Mouse (Mus musculus) embryonic facial prominence, embryonic 12.5 days (tissue): Measurements from ENCODE around the gene Ski. TPM values are rescaled to one million over a fixed set of nuclear protein-coding genes. Genes with fewer than 3 reads are reported as not detected.

Experiments used
- ATAC-seq: fragments of 200-750 bp; cut with Nextera tagmentation; 2 replicates; pipeline ENCODE4 v1.8.0; 2017; ENCODE audit not compliant: insufficient number of reproducible peaks, insufficient read depth, low FRiP score, low TSS enrichment
- H3K27ac ChIP-seq: fragments of 300-500 bp; sonication (generic); 2 replicates; pipeline ENCODE4 v1.5.1; 2016; ENCODE audit warnings: mild to moderate bottlenecking
- H3K27me3 ChIP-seq: fragments of 300-500 bp; sonication (generic); 2 replicates; pipeline ENCODE4 v1.6.1; 2016; ENCODE audit warnings: mild to moderate bottlenecking, moderate library complexity
- H3K36me3 ChIP-seq: fragments of 300-500 bp; sonication (generic); 2 replicates; pipeline ENCODE4 v1.6.1; 2016; ENCODE audit warnings: mild to moderate bottlenecking
- H3K4me1 ChIP-seq: fragments of 300-500 bp; sonication (generic); 2 replicates; pipeline ENCODE4 v1.6.1; 2016
- H3K4me2 ChIP-seq: fragments of 300-500 bp; sonication (generic); replicated peaks from 2 replicates; pipeline ENCODE4 v1.6.1; 2016; ENCODE audit warnings: mild to moderate bottlenecking, moderate library complexity
- H3K4me3 ChIP-seq: fragments of 300-500 bp; sonication (generic); 2 replicates; pipeline ENCODE4 v1.5.1; 2016; ENCODE audit warnings: mild to moderate bottlenecking
- H3K9ac ChIP-seq: fragments of 300-500 bp; sonication (generic); 2 replicates; pipeline ENCODE4 v1.6.1; 2016; ENCODE audit warnings: mild to moderate bottlenecking, moderate library complexity
- H3K9me3 ChIP-seq: fragments of 300-500 bp; sonication (generic); 2 replicates; pipeline ENCODE4 v1.6.1; 2016; ENCODE audit warnings: mild to moderate bottlenecking, moderate library complexity
- WGBS: fragments of 180-500 bp; shearing (Covaris S2); methylation state at CpG from one replicate; pipeline ENCODE4 v1.1.7; 2016; 5-methylcytosine and 5-hydroxymethylcytosine counted together
- polyA plus RNA-seq: library from polyadenylated mRNA; unstranded; fragments of >200 nt; fragmentation: Nextera tagmentation; extraction: Ambion mirVana; gene quantifications from 2 replicates; pipeline ENCODE4 v1.2.1, GENCODE M21; 2016

Ski gene
- polyA plus RNA-seq, 1 experiment from 2014 or later = 17.7 TPM

DNA sequence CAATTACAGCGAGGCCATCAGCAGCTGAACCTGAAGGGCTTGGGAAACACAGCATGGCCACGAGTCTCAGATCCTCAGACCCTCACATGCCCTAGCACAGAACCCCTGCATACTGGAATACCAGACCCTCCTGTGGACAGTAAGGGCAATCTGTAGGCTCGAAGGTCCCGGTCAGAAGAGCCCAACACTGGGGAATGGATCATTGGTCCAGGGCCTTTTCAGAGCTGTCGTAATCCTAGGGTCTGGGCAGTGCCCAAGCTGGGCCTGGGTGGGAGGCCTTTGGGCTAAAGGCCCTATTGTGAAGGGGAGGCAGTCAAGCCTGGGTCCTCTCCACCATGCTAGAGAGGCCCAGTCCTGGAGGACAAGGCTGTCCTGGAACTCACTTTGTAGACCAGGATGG is 79.6 kb downstream of the Ski start:
- ATAC-seq = no peak

DNA sequence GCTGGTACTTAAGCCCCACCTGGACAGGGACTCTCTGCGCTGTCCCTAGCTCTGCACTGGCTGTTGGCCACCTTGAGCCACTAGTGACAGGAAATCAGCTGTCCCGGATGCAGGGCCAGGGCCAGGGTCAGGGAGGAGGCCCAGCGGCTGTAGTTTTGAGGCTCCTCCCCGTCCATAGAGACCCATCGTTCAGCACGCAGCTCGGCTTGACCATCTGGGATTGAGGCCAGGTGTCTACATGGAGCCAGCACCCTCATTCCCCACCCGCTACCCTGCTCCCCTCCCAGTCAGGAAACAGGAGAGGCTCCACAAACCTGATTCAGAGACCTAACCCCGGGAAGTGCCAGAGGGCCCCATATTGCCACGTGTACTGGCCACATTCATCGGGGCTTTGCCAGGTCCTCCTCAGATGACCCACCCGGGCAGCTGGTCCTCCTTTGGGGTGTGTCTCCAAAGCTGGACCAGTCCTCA is 81.6 kb downstream of the Ski start:
- no peak for ATAC-seq
- no peak overlapping the region for H3K27ac ChIP-seq
- WGBS = 43% methylated on average over 12 of the region's 12 CpGs
- no peak overlapping the region for H3K4me2 ChIP-seq
- H3K36me3 ChIP-seq = no peaks in the 10 kb centered on the region
- no peaks in the 10 kb centered on the region for H3K9me3 ChIP-seq
- no peak overlapping the region for H3K9ac ChIP-seq
- H3K4me3 ChIP-seq = no peak overlapping the region
- no peaks in the 10 kb centered on the region for H3K27me3 ChIP-seq
- peaks cover 46% of the 10 kb centered on the region for H3K4me1 ChIP-seq

More for the DNA sequence above, 79.6 kb downstream of the Ski start:
- Histone ChIP-seq H3K36me3 (no peaks in the 10 kb centered on the region), H3K4me2 (no peak overlapping the region), H3K4me1 (peaks cover 45% of the 10 kb centered on the region), H3K27ac (0 out of 2 replicates have a peak overlapping the region, but pooled peaks have one; percentile 96), H3K9me3 (no peaks in the 10 kb centered on the region), H3K4me3 (no peak overlapping the region), H3K27me3 (no peaks in the 10 kb centered on the region), H3K9ac (no peak overlapping the region)
- WGBS = 92% methylated on average over 5 of the region's 5 CpGs

DNA sequence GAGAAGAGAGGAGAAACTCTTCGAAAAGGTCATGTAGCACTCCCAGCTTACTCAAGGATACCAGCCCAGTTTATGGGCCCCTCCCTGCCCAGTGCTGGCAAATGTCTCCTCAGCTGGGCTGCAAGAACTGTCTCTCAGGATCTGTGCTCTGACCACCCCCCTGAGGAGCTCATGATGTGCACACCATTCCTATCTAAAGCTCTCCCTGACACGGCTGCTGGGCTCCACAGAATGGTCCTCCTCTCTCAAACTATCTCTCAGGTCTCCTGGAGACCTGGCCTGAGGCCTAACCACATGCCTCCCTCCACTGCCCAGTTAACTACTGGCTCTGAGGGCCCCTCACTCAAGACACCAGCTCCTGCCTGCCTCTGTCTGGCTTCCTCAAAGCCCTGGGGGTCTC is 82.2 kb downstream of the Ski start:
- H3K4me1 ChIP-seq = peaks cover 46% of the 10 kb centered on the region
- no peak overlapping the region for H3K4me3 ChIP-seq
- no peak overlapping the region for H3K4me2 ChIP-seq
- H3K36me3 ChIP-seq = no peaks in the 10 kb centered on the region
- no peaks in the 10 kb centered on the region for H3K27me3 ChIP-seq
- 83% methylated on average over 2 of the region's 2 CpGs for WGBS
- 0 out of 2 replicates have a peak overlapping the region, but pooled peaks have one; percentile 41 for H3K27ac ChIP-seq
- no peak for ATAC-seq
- no peaks in the 10 kb centered on the region for H3K9me3 ChIP-seq
- H3K9ac ChIP-seq = no peak overlapping the region

DNA sequence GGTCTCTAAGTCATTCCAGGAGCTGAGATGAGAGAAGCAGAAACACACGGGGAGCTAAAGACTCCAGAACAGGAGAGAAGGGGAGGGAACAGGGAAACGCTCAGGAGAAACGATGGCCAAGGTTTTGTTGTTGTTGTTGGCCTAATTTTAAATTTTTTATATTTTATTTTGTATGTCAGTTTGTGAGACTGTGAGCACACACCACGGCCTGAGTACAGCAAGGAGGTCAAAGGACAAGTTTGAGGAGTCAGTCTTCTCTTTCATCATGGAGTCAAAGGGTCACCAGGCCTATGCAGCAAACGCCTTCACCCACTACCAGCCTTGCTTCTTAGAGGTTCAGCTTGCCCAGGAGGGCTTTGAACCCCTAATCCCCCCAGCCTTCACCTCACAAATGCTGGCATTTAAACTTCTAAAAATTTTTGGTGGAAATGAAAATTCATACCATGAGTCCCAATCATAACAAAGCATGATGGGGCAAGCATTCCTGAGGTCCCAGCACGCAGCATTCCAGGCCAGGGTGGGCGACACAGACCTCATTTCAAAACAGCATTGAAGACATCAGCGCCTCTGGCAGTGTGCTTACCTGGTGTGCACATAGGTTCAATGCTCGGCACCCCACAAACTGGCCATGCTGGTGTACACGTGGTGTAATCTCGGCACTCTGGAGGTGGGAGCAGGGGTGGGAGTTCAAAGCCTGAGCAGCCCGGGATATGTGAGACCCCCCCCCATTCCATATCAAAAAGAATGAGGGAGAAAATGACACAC is 82.9 kb downstream of the Ski start:
- no peak overlapping the region for H3K4me2 ChIP-seq
- no peaks in the 10 kb centered on the region for H3K27me3 ChIP-seq
- no peaks in the 10 kb centered on the region for H3K9me3 ChIP-seq
- 66% methylated on average over 12 of the region's 12 CpGs for WGBS
- H3K4me1 ChIP-seq = peaks cover 46% of the 10 kb centered on the region
- no peaks in the 10 kb centered on the region for H3K36me3 ChIP-seq
- H3K9ac ChIP-seq = no peak overlapping the region
- no peak overlapping the region for H3K27ac ChIP-seq
- no peak overlapping the region for H3K4me3 ChIP-seq
- ATAC-seq = no peak

- H3K9ac ChIP-seq = no peak overlapping the region
- no peak overlapping the region for H3K4me2 ChIP-seq
- H3K4me1 ChIP-seq = peaks cover 46% of the 10 kb centered on the region
- no peaks in the 10 kb centered on the region for H3K27me3 ChIP-seq
- H3K27ac ChIP-seq = no peak overlapping the region
- ATAC-seq = no peak
- no peaks in the 10 kb centered on the region for H3K36me3 ChIP-seq
- no peak overlapping the region for H3K4me3 ChIP-seq
- 72% methylated on average over 8 of the region's 8 CpGs for WGBS
- no peaks in the 10 kb centered on the region for H3K9me3 ChIP-seq
Measured at GRCm38 (mm10) chr4:155138451-155138850, 83.9 kb downstream of the Ski start.

GRCm38 (mm10) chr4:155137891-155138290 is 84.5 kb downstream of the Ski start:
- Histone ChIP-seq H3K4me3 (no peak overlapping the region), H3K36me3 (no peaks in the 10 kb centered on the region), H3K27ac (no peak overlapping the region), H3K4me1 (peaks cover 50% of the 10 kb centered on the region), H3K9me3 (no peaks in the 10 kb centered on the region), H3K4me2 (no peak overlapping the region), H3K27me3 (no peaks in the 10 kb centered on the region), H3K9ac (no peak overlapping the region)
- 84% methylated on average over 7 of the region's 7 CpGs for WGBS
- ATAC-seq = no peak

DNA sequence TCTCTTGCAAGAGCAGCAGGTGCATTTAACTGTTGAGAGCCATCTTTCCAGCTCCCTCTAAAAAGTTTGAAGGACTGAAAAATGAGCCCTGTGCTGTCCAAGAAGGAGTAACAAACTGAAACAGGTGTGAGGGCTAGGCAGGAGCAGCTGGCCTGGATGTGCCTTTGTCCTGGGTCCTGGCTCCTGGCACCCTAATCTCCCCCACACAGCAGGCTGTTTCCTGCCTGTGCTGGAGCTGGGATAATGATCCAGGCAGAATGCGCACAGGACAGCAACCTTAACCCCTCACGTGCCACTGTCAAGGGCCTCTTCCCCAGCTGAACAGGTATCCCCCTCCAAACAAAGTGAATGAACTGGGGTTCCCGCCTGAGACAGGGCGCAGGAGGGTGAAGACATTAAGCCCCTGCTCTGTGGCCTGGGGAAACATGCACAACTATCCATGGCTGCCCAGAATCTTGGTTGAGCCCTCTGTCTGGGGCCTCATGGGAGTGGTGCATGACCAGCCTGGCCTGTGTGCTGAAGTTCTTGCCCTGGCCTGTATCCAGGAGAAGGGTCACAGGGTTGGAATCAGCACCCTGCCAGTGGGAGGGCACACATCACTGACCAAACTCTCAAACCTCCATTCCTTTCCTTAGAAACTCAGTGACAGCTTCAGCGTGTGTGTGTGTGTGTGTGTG is 86.3 kb downstream of the Ski start:
- no peak overlapping the region for H3K27ac ChIP-seq

GRCm38 (mm10) chr4:155134686-155135172 is 87.7 kb downstream of the Ski start:
- H3K27me3 ChIP-seq = no peaks in the 10 kb centered on the region
- H3K4me3 ChIP-seq = no peak overlapping the region
- H3K9ac ChIP-seq = no peak overlapping the region
- WGBS = 83% methylated on average over 7 of the region's 7 CpGs
- peak overlapping the region; percentile 78 for H3K27ac ChIP-seq
- no peaks in the 10 kb centered on the region for H3K9me3 ChIP-seq
- no peak overlapping the region for H3K4me2 ChIP-seq
- no peak for ATAC-seq
- H3K4me1 ChIP-seq = peaks cover 49% of the 10 kb centered on the region
- H3K36me3 ChIP-seq = no peaks in the 10 kb centered on the region

More for the DNA sequence above, 86.3 kb downstream of the Ski start:
- peaks cover 49% of the 10 kb centered on the region for H3K4me1 ChIP-seq
- no peak for ATAC-seq
- H3K9me3 ChIP-seq = no peaks in the 10 kb centered on the region
- 45% methylated on average over 5 of the region's 5 CpGs for WGBS
- no peak overlapping the region for H3K4me3 ChIP-seq
- no peaks in the 10 kb centered on the region for H3K36me3 ChIP-seq
- H3K27me3 ChIP-seq = no peaks in the 10 kb centered on the region
- no peak overlapping the region for H3K4me2 ChIP-seq
- H3K9ac ChIP-seq = no peak overlapping the region

DNA sequence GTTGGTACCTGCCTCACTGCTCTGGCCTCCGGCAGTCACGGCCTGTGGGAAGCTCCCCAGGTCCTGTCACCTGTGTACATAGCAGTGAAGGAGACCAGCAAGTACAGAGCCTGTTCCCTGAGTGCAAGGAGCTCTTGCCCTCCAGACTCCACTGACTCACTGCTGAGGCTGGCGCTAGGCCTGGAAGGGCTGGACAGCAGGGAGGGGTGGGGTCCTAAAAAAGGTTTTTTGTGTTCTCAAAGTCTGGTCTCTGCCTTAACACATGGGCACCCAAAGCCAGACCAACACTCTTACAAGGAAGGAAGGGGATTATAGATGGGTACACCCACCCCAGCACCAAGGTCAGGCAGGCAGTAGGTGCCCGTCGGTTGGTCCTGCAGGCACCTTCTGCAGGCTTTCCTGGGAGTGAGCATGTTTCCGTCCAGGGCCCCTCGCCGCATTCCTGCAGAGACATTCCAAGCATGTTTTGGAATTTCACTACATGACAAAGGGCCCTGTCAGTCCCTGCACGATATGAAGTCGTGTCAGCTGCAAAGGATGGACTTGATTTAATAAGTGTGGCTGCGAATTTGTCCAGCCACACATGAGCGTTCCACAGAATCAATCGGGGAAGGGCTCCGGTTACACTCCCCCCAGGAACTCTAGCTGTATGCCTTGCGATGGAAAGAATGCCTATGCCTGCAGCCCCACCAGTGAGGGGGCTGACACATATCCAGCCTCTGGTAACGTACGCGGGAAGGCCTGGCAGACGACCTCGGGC is 88.6 kb downstream of the Ski start:
- H3K36me3 ChIP-seq = no peaks in the 10 kb centered on the region
- peak overlapping the region; percentile 78 for H3K27ac ChIP-seq
- no peaks in the 10 kb centered on the region for H3K9me3 ChIP-seq
- peaks cover 53% of the 10 kb centered on the region for H3K4me1 ChIP-seq
- H3K4me3 ChIP-seq = no peak overlapping the region
- peak; percentile 55; the same call in 1 of the 2 replicates for ATAC-seq
- H3K27me3 ChIP-seq = no peaks in the 10 kb centered on the region
- H3K4me2 ChIP-seq = 0 out of 2 replicates have a peak overlapping the region, but pooled peaks have one; percentile 18
- no peak overlapping the region; the same call in 1 of the 2 replicates for H3K9ac ChIP-seq
- WGBS = 14% methylated on average over 20 of the region's 20 CpGs

GRCm38 (mm10) chr4:155133188-155133587 is 89.2 kb downstream of the Ski start:
- Histone ChIP-seq H3K27me3 (no peaks in the 10 kb centered on the region), H3K9ac (no peak overlapping the region), H3K27ac (peak overlapping the region; percentile 78), H3K9me3 (no peaks in the 10 kb centered on the region), H3K36me3 (no peaks in the 10 kb centered on the region), H3K4me1 (peaks cover 53% of the 10 kb centered on the region), H3K4me2 (no peak overlapping the region), H3K4me3 (no peak overlapping the region)
- WGBS = 25% methylated on average over 3 of the region's 3 CpGs
- ATAC-seq = no peak

- ATAC-seq = no peak
- 57% methylated on average over 7 of the region's 7 CpGs for WGBS
- Histone ChIP-seq H3K27me3 (no peaks in the 10 kb centered on the region), H3K4me3 (no peak overlapping the region), H3K9me3 (no peaks in the 10 kb centered on the region), H3K36me3 (no peaks in the 10 kb centered on the region), H3K4me1 (peaks cover 45% of the 10 kb centered on the region), H3K27ac (peak overlapping the region; percentile 64), H3K4me2 (no peak overlapping the region), H3K9ac (no peak overlapping the region)
Measured at GRCm38 (mm10) chr4:155130616-155131015, 91.8 kb downstream of the Ski start.
